Mouse (Mus musculus) testis, adult 2 months (tissue): Measurements from ENCODE around the gene Papola.

Experiments used
- CTCF ChIP-seq: fragments of 200-500 bp; IDR thresholded peaks from 2 replicates; pipeline ENCODE4 v1.5.1; 2012; ENCODE audit warnings: low read depth, mild to moderate bottlenecking, inconsistent platforms, low read length, moderate library complexity; ENCODE audit not compliant: control insufficient read depth, insufficient read depth, insufficient replicate concordance
- POLR2A ChIP-seq: fragments of 200-500 bp; IDR thresholded peaks from 2 replicates; pipeline ENCODE4 v1.6.1; 2012; ENCODE audit warnings: low read depth, mild to moderate bottlenecking, inconsistent platforms, low read length, moderate library complexity; ENCODE audit not compliant: control insufficient read depth

DNA sequence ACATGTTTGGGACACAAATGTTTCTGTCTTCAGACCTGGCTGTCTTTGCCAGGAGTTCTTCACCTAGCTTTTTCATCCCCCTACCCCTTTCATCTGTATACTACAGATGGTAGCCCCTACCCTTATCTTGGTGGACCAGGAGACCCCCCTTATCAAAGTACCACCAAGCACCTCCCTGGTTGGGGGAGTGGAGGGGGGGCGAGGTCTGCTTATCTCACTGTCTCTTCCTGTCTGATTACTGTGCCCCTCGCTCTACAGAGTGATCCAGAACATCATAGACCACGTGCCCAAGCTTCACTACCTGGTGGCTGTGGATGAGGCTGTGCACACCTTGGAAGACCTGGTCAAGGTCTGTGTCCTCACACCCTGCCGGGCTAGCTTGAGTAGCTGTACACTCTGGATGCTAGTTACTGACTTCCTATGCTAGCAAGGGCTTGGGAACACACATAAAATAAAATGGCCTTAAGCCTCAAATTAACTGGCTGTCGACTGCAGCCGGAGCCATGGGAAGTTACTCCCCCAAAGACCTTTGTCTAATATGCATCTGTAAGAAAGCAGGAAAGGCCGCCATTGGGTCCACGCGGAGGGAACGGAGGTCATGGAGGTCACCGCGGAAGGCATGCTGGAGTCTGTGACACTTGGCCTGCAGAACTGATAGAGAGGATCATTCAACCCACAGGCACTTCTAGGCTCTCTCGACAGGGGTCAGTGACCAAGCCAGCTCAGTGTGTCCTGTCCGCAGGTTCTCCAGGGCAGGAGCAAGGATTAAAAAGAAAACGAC lies 46.0 kb upstream of the Papola start:
- no peak for TF ChIP-seq CTCF
- TF ChIP-seq POLR2A: no peak
